Mouse (Mus musculus) hindbrain, embryonic 13.5 days (tissue): ENCODE data around the gene Ppp1r26. TPM values are rescaled to one million over a fixed set of nuclear protein-coding genes. Genes with fewer than 3 reads are reported as not detected.
A peak's percentile ranks its signal among the peaks of the same experiment; 100 is the strongest.
"Not testable (repeated sequence)": the region's sequence is repeated elsewhere in the genome, so short reads cannot be mapped to it uniquely, and the experiment has no call there.

Experiments used
- ATAC-seq: fragments of 200-750 bp; cut with Nextera tagmentation; 2 replicates; pipeline ENCODE4 v1.8.0; 2017; ENCODE audit warnings: moderate TSS enrichment; ENCODE audit not compliant: low FRiP score
- H3K27ac ChIP-seq: fragments of 300-500 bp; sonication (generic); 2 replicates; pipeline ENCODE4 v1.5.1; 2015; ENCODE audit warnings: inconsistent platforms, mild to moderate bottlenecking, moderate library complexity
- H3K27me3 ChIP-seq: fragments of 300-500 bp; sonication (generic); 2 replicates; pipeline ENCODE4 v1.6.1; 2015; ENCODE audit warnings: mild to moderate bottlenecking, inconsistent platforms
- H3K36me3 ChIP-seq: fragments of 300-500 bp; sonication (generic); 2 replicates; pipeline ENCODE4 v1.6.1; 2015; ENCODE audit warnings: mild to moderate bottlenecking, inconsistent platforms
- H3K4me1 ChIP-seq: fragments of 300-500 bp; sonication (generic); replicated peaks from 2 replicates; pipeline ENCODE4 v1.6.1; 2015; ENCODE audit warnings: inconsistent platforms
- H3K4me2 ChIP-seq: fragments of 300-500 bp; sonication (generic); 2 replicates; pipeline ENCODE4 v1.6.1; 2015; ENCODE audit warnings: inconsistent platforms, mild to moderate bottlenecking, moderate library complexity
- H3K4me3 ChIP-seq: fragments of 300-500 bp; sonication (generic); 2 replicates; pipeline ENCODE4 v1.5.1; 2015; ENCODE audit warnings: mild to moderate bottlenecking, inconsistent platforms
- H3K9ac ChIP-seq: fragments of 300-500 bp; sonication (generic); 2 replicates; pipeline ENCODE4 v1.6.1; 2015; ENCODE audit warnings: mild to moderate bottlenecking, inconsistent platforms
- H3K9me3 ChIP-seq: fragments of 300-500 bp; sonication (generic); 2 replicates; pipeline ENCODE4 v1.6.1; 2016; ENCODE audit warnings: inconsistent platforms
- WGBS: fragments of 180-500 bp; shearing (Covaris S2); methylation state at CpG from one replicate; pipeline ENCODE4 v1.1.7; 2015; 5-methylcytosine and 5-hydroxymethylcytosine counted together
- polyA plus RNA-seq: library from polyadenylated mRNA; unstranded; fragments of >200 nt; fragmentation: Nextera tagmentation; extraction: Ambion mirVana; gene quantifications from 2 replicates; pipeline ENCODE4 v1.2.1, GENCODE M21; 2015

The Ppp1r26 gene
- polyA plus RNA-seq, 1 experiment from 2014 or later, result 11.3 TPM

GRCm38 (mm10) chr2:28447315-28447670 lies 693 bp downstream of the Ppp1r26 start:
- H3K4me3 ChIP-seq, result peak overlapping the region; percentile 77

GRCm38 (mm10) chr2:28451663-28452062 lies 5.1 kb downstream of the Ppp1r26 start:
- peaks cover 12% of the 10 kb centered on the region for H3K4me1 ChIP-seq
- H3K36me3 ChIP-seq, result peaks cover 61% of the 10 kb centered on the region
- no peak for ATAC-seq
- no peak overlapping the region for H3K9ac ChIP-seq
- 94% methylated on average over 11 of the region's 11 CpGs for WGBS
- no peak overlapping the region for H3K27ac ChIP-seq
- no peaks in the 10 kb centered on the region for H3K27me3 ChIP-seq
- H3K4me2 ChIP-seq, result no peak overlapping the region
- H3K4me3 ChIP-seq, result no peak overlapping the region
- no peaks in the 10 kb centered on the region for H3K9me3 ChIP-seq

More at GRCm38 (mm10) chr2:28447315-28447670, 693 bp downstream of the Ppp1r26 start:
- Histone ChIP-seq H3K4me2 (peak overlapping the region; percentile 86), H3K9me3 (no peaks in the 10 kb centered on the region), H3K36me3 (peaks cover 30% of the 10 kb centered on the region), H3K9ac (peak overlapping the region; percentile 91), H3K27me3 (no peaks in the 10 kb centered on the region), H3K27ac (peak overlapping the region; percentile 89), H3K4me1 (peaks cover 21% of the 10 kb centered on the region)
- peak; percentile 68 for ATAC-seq
- 8% methylated on average over 11 of the region's 11 CpGs for WGBS

- no peak overlapping the region for H3K9ac ChIP-seq
- no peak overlapping the region for H3K4me2 ChIP-seq
- no peaks in the 10 kb centered on the region for H3K4me1 ChIP-seq
- H3K27ac ChIP-seq, result no peak overlapping the region
- H3K9me3 ChIP-seq, result no peaks in the 10 kb centered on the region
- 91% methylated on average over 6 of the region's 6 CpGs for WGBS
- peaks cover 61% of the 10 kb centered on the region for H3K36me3 ChIP-seq
- ATAC-seq, result no peak
- H3K27me3 ChIP-seq, result no peaks in the 10 kb centered on the region
- no peak overlapping the region for H3K4me3 ChIP-seq
Observed at GRCm38 (mm10) chr2:28453539-28453938, 6.9 kb downstream of the Ppp1r26 start.

- H3K4me3 ChIP-seq, result no peak overlapping the region
- H3K9ac ChIP-seq, result no peak overlapping the region
- 75% methylated on average over 1 of the region's 1 CpGs for WGBS
- H3K9me3 ChIP-seq, result no peaks in the 10 kb centered on the region
- H3K4me1 ChIP-seq, result no peaks in the 10 kb centered on the region
- H3K27me3 ChIP-seq, result no peaks in the 10 kb centered on the region
- H3K27ac ChIP-seq, result no peak overlapping the region
- ATAC-seq, result no peak
- no peak overlapping the region for H3K4me2 ChIP-seq
- peaks cover 38% of the 10 kb centered on the region for H3K36me3 ChIP-seq
Observed at GRCm38 (mm10) chr2:28456616-28457015, 10.0 kb downstream of the Ppp1r26 start.

GRCm38 (mm10) chr2:28463919-28464318 lies 17.3 kb downstream of the Ppp1r26 start:
- H3K9me3 ChIP-seq, result no peaks in the 10 kb centered on the region
- WGBS, result 33% methylated on average over 3 of the region's 3 CpGs
- ATAC-seq, result no peak
- H3K4me3 ChIP-seq, result no peak overlapping the region
- H3K9ac ChIP-seq, result no peak overlapping the region
- H3K4me1 ChIP-seq, result peaks cover 17% of the 10 kb centered on the region
- no peak overlapping the region for H3K4me2 ChIP-seq
- peaks cover 13% of the 10 kb centered on the region; the same call in 1 of the 2 replicates for H3K27me3 ChIP-seq
- H3K27ac ChIP-seq, result no peak overlapping the region
- no peaks in the 10 kb centered on the region for H3K36me3 ChIP-seq

- 73% methylated on average over 9 of the region's 9 CpGs for WGBS
- Histone ChIP-seq H3K4me2 (no peak overlapping the region), H3K9me3 (no peaks in the 10 kb centered on the region), H3K27me3 (peaks cover 13% of the 10 kb centered on the region; the same call in 1 of the 2 replicates), H3K9ac (no peak overlapping the region), H3K4me3 (no peak overlapping the region), H3K27ac (no peak overlapping the region), H3K36me3 (peaks cover 9% of the 10 kb centered on the region), H3K4me1 (peaks cover 23% of the 10 kb centered on the region)
- no peak for ATAC-seq
Observed at GRCm38 (mm10) chr2:28464919-28465318, 18.3 kb downstream of the Ppp1r26 start.

GRCm38 (mm10) chr2:28465836-28466518 lies 19.4 kb downstream of the Ppp1r26 start, which contains the start of gene 1700007K13Rik:
Gene 1700007K13Rik (minus strand): TSS chr2:28466332.
- Histone ChIP-seq H3K4me1 (peaks cover 23% of the 10 kb centered on the region), H3K9me3 (no peaks in the 10 kb centered on the region), H3K27me3 (peaks cover 13% of the 10 kb centered on the region; the same call in 1 of the 2 replicates), H3K27ac (no peak within 1 kb of the TSS), H3K4me2 (peak within 1 kb of the TSS; percentile 53), H3K36me3 (peaks cover 20% of the 10 kb centered on the region), H3K4me3 (peak within 1 kb of the TSS; percentile 29), H3K9ac (peak within 1 kb of the TSS; percentile 55)
- WGBS, result 4% methylated on average over 25 of the region's 25 CpGs
- ATAC-seq, result peak; percentile 58

GRCm38 (mm10) chr2:28467860-28468485 lies 21.4 kb downstream of the Ppp1r26 start, which contains the start of gene Mrps2:
Gene Mrps2 (plus strand): TSS chr2:28468066.
- Histone ChIP-seq H3K9ac (peak within 1 kb of the TSS; percentile 96), H3K4me3 (peak within 1 kb of the TSS; percentile 97), H3K4me1 (peaks cover 23% of the 10 kb centered on the region), H3K36me3 (peaks cover 39% of the 10 kb centered on the region), H3K9me3 (peaks cover 3% of the 10 kb centered on the region; the same call in 1 of the 2 replicates), H3K27ac (peak within 1 kb of the TSS; percentile 55; the same call in 1 of the 2 replicates), H3K4me2 (peak within 1 kb of the TSS; percentile 86), H3K27me3 (peaks cover 13% of the 10 kb centered on the region; the same call in 1 of the 2 replicates)
- WGBS, result under 1% methylated on average over 52 of the region's 52 CpGs
- ATAC-seq, result peak; percentile 86

- peak overlapping the region; percentile 97 for H3K4me3 ChIP-seq
- H3K27me3 ChIP-seq, result peaks cover 13% of the 10 kb centered on the region; the same call in 1 of the 2 replicates
- no peak overlapping the region for H3K27ac ChIP-seq
- peak overlapping the region; percentile 86 for H3K4me2 ChIP-seq
- peaks cover 23% of the 10 kb centered on the region for H3K4me1 ChIP-seq
- H3K9ac ChIP-seq, result peak overlapping the region; percentile 96
- ATAC-seq, result no peak
- 55% methylated on average over 18 of the region's 18 CpGs for WGBS
- H3K9me3 ChIP-seq, result peaks cover 4% of the 10 kb centered on the region; the same call in 1 of the 2 replicates
- H3K36me3 ChIP-seq, result peaks cover 45% of the 10 kb centered on the region
Observed at GRCm38 (mm10) chr2:28468486-28469225, 22.1 kb downstream of the Ppp1r26 start.

GRCm38 (mm10) chr2:28469461-28469860 lies 22.9 kb downstream of the Ppp1r26 start:
- Histone ChIP-seq H3K4me1 (peaks cover 23% of the 10 kb centered on the region), H3K4me3 (no peak overlapping the region), H3K9ac (no peak overlapping the region), H3K27ac (no peak overlapping the region), H3K4me2 (no peak overlapping the region), H3K9me3 (peaks cover 4% of the 10 kb centered on the region; the same call in 1 of the 2 replicates), H3K27me3 (peaks cover 12% of the 10 kb centered on the region; the same call in 1 of the 2 replicates), H3K36me3 (peaks cover 45% of the 10 kb centered on the region)
- ATAC-seq, result no peak
- 99% methylated on average over 14 of the region's 14 CpGs for WGBS

GRCm38 (mm10) chr2:28470591-28470990 lies 24.0 kb downstream of the Ppp1r26 start:
- Histone ChIP-seq H3K4me3 (no peak overlapping the region), H3K36me3 (peaks cover 45% of the 10 kb centered on the region), H3K27ac (no peak overlapping the region), H3K9ac (no peak overlapping the region), H3K27me3 (peaks cover 3% of the 10 kb centered on the region; the same call in 1 of the 2 replicates), H3K4me1 (peaks cover 23% of the 10 kb centered on the region), H3K4me2 (no peak overlapping the region), H3K9me3 (peaks cover 4% of the 10 kb centered on the region; the same call in 1 of the 2 replicates)
- WGBS, result 97% methylated on average over 2 of the region's 2 CpGs
- ATAC-seq, result no peak

GRCm38 (mm10) chr2:28472011-28472410 lies 25.4 kb downstream of the Ppp1r26 start:
- not testable (repeated sequence) for H3K27me3 ChIP-seq, H3K27ac ChIP-seq, H3K9me3 ChIP-seq, H3K9ac ChIP-seq, H3K4me2 ChIP-seq, ATAC-seq, H3K4me3 ChIP-seq
- 95% methylated on average over 8 of the region's 8 CpGs for WGBS
- peaks cover 13% of the 10 kb centered on the region for H3K4me1 ChIP-seq
- peaks cover 45% of the 10 kb centered on the region for H3K36me3 ChIP-seq
